Mouse (Mus musculus) G1E-ER4 (cell line): ENCODE results near the gene Dynlrb1. TPM values are rescaled to one million over a fixed set of nuclear protein-coding genes. Genes with fewer than 3 reads are reported as not detected.

Experiments used
- GATA1 ChIP-seq: IDR thresholded peaks from one replicate; pipeline ENCODE4 v1.8.0; 2012; ENCODE audit warnings: low read length, inconsistent platforms
- polyA plus RNA-seq: library from polyadenylated mRNA; stranded (reverse); fragments of >175 nt; gene quantifications from 2 replicates; pipeline ENCODE4 v1.2.3, GENCODE M21; 2012

Gene Dynlrb1
- 22.0 and 116 TPM in 2 replicates for polyA plus RNA-seq

GRCm38 (mm10) chr2:155236362-155236992 is at the start of gene Dynlrb1:
Gene Dynlrb1 (plus strand): TSS chr2:155236533.
- TF ChIP-seq GATA1: no peak

- TF ChIP-seq GATA1: no peak
Measured at GRCm38 (mm10) chr2:155207419-155207818, 28.9 kb upstream of the Dynlrb1 start.

GRCm38 (mm10) chr2:155223145-155223544 is 13.2 kb upstream of the Dynlrb1 start:
- TF ChIP-seq GATA1: no peak

- no peak for TF ChIP-seq GATA1
Measured at GRCm38 (mm10) chr2:155224721-155225120, 11.6 kb upstream of the Dynlrb1 start.

- TF ChIP-seq GATA1: no peak
Measured at GRCm38 (mm10) chr2:155235746-155236361, 479 bp upstream of the Dynlrb1 start.

GRCm38 (mm10) chr2:155237276-155237675 is 943 bp downstream of the Dynlrb1 start:
- no peak for TF ChIP-seq GATA1

- no peak for TF ChIP-seq GATA1
Measured at GRCm38 (mm10) chr2:155240915-155241314, 4.6 kb downstream of the Dynlrb1 start.

GRCm38 (mm10) chr2:155242296-155242855 is 6.0 kb downstream of the Dynlrb1 start:
- no peak for TF ChIP-seq GATA1

- no peak for TF ChIP-seq GATA1
Measured at GRCm38 (mm10) chr2:155246231-155246630, 9.9 kb downstream of the Dynlrb1 start.

GRCm38 (mm10) chr2:155248206-155248605 is 11.9 kb downstream of the Dynlrb1 start:
- no peak for TF ChIP-seq GATA1

- TF ChIP-seq GATA1: no peak
Measured at GRCm38 (mm10) chr2:155248718-155249117, 12.4 kb downstream of the Dynlrb1 start.

- no peak for TF ChIP-seq GATA1
Measured at GRCm38 (mm10) chr2:155249588-155249987, 13.3 kb downstream of the Dynlrb1 start.

GRCm38 (mm10) chr2:155265526-155265925 is 29.2 kb downstream of the Dynlrb1 start:
- TF ChIP-seq GATA1: no peak

GRCm38 (mm10) chr2:155266896-155267295 is 30.6 kb downstream of the Dynlrb1 start:
- TF ChIP-seq GATA1: no peak

- TF ChIP-seq GATA1: no peak
Measured at GRCm38 (mm10) chr2:155271957-155272356, 35.6 kb downstream of the Dynlrb1 start.

GRCm38 (mm10) chr2:155272396-155273170 is 36.2 kb downstream of the Dynlrb1 start:
- no peak for TF ChIP-seq GATA1

GRCm38 (mm10) chr2:155273603-155274002 is 37.3 kb downstream of the Dynlrb1 start:
- no peak for TF ChIP-seq GATA1
